Mouse (Mus musculus) right cerebral cortex, postnatal 4 days (tissue): Measurements from ENCODE around the gene Lbh.

Experiments used
- DNase-seq: peaks from one replicate; pipeline ENCODE4 v3.0.0-alpha.2; 2022

The Lbh gene

DNA sequence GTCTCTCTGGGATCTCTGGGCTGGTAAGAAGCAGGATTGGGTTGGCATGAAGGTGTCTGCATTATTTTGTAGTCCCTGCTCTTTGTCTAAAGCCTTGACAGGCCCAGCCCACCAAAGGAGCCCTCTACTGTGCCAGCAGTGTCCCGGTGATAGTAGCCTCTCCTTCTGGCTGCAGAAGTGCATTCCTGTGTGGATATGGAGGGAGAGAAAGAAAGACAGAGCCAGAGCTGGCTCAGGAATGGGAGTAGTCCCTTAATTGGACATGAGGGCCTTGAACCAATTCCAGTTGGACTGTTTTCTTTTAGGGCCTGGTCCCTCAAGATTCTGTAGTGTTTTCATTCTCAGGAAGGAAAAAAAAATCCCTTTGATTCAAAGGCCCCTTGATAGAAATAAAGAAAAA, 6.4 kb upstream of the Lbh start:
- DNase-seq: no peak

- no peak for DNase-seq
These were observed 4.0 kb upstream of the Lbh start for GRCm38 (mm10) chr17:72914082-72914481.

GRCm38 (mm10) chr17:72917241-72918030, 669 bp upstream of the Lbh start:
- DNase-seq: peak; percentile 81

- peak; percentile 56 for DNase-seq
These were observed 751 bp downstream of the Lbh start for GRCm38 (mm10) chr17:72918571-72919541.

- DNase-seq: no peak
These were observed 1.5 kb downstream of the Lbh start for GRCm38 (mm10) chr17:72919641-72920040.

DNA sequence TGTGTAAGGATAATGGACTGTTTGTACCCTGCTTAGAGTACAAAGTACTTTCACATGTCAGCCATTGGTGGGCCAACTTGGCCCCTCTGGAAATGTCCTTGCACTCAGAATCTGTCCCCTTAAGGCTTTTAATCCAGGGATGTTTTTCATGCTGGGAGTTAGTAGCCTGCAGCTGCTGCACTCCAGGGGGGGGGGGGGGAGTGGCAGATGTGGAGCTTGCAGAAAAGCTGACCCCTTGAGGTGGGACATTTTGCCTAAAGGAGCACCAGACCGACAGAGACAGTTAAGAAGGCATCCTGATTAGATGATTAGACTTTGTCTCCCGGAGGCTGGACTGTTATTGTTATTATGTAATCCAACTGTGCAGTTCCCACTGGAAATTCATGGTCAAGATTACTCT, 2.3 kb downstream of the Lbh start:
- DNase-seq: no peak

- no peak for DNase-seq
These were observed 2.9 kb downstream of the Lbh start for GRCm38 (mm10) chr17:72920971-72921370.

DNA sequence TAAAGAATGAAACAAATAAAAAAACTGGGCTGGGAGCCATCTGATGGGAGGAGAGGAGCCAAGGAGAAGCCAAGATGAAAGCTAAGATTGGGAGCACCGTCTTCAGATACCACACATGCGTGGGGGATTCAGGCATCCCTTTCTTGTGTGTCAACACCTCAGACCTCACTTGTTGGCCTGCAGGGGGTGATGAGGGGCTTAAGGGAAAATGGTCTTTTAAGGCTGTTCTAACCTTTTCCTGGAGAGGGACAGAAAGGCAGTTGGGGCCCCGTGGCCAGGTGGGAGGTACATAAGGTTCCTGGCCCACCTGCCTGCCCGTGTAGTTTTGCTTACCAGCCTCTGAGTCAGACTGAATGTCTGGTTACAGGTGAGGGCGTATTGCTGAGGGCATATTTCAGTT, 4.1 kb downstream of the Lbh start:
- no peak for DNase-seq

DNA sequence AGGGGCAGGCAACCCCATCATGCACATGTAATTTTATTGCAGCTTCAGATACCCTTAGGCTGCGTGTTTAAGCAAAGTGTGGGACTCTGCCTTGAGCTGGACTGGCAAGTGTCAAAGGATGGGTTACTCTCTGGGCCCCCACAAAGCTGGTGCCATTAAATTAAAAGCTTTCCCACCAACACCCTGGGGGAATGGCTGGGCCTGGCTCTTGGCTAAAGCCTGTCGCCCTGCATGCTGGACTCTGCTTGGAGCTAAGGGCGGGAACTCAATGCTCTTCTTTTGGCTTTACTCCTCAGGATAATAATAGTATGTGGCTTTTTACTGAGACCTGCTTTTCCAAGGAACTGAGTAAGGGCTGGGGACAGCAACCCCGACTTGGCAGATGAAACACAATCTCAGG, 5.2 kb downstream of the Lbh start:
- no peak for DNase-seq

- no peak for DNase-seq
These were observed 6.2 kb downstream of the Lbh start for GRCm38 (mm10) chr17:72924295-72924694.

DNA sequence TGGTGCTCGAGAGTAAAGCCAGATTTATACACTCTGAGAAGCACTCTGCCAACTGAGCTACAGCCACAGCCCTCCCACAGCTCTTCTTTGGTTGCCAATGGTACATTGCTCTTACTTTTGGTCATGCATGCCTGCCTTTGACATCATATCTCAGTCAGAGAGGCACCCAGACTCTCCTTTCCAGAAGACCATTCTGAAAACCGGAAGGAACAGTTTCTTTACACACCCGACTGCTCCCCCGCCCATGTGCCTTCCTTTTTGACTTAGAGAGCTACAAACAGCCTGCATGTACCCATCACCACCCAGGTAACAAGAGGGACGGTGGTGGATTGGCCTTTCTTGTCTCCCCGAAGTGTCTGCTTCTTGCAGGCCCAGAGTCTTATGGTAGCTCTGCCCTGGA, 7.0 kb downstream of the Lbh start:
- DNase-seq: no peak

DNA sequence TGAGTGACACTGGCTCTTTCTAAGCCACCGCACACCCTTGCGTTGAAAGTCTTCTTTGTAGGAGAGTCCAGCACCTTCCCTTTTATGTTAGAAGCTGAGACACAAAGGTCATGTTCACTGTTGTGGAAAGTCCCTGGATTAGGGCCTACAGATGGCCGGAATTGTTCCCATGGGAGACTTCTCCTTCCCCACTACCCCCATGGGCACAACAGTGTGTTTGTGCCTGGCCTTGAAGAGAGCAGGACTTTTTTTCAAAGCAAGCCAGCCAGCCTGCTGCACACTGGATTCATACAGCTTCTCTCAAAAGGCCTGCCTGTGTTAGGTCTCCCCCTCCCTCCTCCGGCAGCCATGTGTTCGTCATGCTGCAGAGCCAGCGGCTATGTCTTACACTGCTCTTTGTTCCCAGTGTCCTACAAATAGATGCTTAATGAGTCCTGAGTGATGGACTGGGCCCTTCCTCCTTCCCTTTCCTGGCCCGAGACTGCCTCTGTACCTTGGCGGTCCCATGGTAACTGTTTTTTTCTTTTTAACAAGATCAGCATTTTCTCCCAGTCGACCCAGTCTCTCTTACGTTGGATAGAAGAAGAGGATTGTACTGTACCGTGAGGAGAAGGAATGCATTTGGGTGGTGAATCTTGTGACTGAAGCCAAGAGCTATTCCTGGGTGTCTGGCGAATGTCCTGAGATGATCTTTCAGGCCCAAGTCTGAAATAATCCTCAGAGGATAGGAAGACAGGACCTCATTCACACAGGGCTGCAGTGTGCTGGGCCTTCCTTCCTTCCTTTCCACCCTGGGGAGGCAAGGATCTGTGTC, 7.9 kb downstream of the Lbh start:
- peak; percentile 55 for DNase-seq

DNA sequence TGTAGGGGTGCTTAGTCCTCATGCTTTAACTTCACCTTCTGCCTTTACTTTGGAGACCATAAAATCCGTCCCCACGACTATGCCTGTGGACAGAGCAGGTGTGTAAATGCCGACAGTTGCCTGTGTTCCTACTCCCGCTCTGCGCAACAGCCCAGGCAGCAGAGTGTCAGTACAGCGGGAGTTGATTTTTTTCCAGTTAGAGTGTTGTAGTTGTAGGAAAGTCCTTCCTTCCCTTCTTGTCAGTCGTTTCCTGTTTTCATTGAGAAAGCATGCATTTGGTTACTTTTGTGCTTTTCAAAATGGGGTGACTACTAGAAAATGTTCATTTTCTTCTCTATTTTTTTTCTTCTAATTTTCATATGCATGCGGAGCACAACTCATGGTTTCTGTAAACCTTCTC, 8.9 kb downstream of the Lbh start:
- no peak for DNase-seq

DNA sequence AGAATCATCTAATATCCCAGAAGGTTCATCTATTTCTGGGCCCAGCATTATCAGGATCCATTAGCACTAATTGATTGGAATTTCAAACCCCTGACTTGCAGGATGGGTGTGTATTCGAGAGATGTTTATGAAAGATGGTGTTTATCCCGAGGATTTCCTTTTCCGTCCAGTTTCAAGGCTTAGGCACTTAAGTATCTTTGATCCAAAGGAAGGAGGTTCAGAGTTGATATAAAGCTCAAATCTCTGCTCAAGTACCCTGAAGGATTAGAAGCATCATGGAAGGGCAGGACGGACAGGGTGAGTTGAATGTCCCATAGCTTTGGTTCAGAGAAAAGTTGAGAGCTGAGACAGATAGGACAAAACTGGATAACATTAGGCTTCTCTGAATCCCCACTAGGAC, 15.0 kb downstream of the Lbh start:
- no peak for DNase-seq

DNA sequence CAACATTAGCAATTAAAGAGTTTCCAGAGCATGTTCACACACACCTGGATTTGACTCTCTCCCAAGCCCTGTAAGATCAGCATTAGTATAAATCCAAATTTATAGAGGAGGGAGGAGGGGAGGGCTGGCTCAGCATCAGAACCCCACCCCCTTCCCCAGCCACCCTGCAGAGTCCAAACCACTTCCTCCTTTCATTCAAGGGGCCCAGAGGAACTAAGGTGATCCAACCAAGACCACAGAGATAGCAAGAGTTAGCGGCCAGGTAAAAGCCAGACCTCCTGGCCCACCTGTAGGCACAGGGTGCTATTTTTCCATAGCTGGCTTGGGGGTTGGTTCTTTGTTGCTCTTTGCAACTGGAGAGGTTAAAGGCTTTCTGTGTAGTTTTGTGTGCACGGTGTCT, 16.0 kb downstream of the Lbh start:
- DNase-seq: no peak

DNA sequence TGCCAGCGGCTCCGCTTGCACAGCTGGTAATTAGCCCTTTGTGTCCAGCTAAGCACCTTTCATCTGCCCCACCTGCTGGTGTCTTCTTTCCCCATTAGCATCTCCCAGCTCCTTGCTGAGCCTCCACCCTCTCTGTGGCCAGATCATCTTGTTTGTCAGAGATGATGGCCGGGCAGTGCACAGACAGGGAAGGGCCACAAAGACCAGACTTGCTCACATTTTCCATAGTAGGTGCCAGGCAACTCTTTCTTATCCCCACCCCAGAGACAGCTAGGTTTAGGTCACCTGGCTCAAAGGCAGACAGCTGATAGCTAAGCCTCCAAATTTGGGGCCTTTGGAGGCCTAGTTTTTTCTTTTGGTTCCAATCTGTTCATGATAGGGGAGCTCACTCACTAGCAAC, 16.5 kb downstream of the Lbh start:
- no peak for DNase-seq

DNA sequence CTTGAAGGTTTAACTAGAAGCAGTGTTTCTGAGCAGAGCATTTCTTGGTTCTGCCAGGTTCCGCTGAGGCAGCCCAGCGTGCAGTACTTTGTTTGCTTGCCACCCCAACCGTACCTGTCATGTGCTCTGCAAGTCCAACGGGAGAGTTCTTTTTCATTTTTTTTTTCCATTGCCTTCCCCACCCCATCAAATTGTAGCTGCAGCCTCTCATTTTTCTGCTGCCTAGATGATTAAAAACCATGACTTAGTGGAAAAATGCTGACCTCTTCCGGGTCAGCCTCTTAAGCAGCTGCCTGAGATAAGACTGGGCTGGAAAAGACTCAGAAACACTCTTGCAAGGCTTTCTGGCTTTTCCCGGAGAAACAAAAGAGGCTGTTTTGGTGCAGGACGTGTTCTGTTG, 17.8 kb downstream of the Lbh start:
- no peak for DNase-seq

DNA sequence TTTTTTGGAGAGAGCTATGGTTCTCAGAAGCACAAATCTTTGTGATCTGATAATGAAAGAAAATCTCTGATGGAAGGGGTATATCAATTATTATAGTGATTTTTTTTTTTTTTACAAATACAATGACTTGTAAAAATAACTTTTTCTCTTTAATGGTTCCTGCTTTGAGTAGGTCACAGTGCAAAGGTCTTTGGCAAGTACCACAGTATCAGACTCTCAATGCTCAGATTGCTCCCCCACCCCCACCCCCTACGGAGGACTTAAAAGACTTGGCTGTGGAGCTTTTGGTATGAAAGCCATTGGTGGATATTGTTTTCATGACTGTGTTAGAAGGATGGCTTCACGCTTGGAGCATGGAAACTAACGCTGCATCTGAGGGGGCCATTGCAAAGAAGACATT, 18.2 kb downstream of the Lbh start:
- no peak for DNase-seq

DNA sequence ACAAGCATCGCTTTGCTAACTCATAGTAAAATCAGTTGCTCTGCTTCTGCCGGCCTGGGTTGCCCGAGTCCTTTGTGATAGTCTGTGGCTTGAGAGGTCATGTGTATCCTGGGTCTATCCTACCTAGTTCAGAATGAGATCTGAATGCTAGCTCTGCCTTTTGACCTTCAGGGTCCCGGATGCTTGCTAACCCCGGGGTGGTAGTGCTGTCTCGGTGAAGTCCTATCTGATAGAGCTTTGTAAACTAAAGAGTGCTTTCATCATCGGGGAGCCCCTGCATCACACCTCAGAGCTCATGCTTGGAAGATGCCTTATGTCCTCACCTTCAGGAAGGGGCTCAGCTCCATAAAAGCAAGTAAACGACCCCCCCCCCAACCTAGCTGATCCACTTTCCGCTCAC, 19.1 kb downstream of the Lbh start:
- DNase-seq: no peak

DNA sequence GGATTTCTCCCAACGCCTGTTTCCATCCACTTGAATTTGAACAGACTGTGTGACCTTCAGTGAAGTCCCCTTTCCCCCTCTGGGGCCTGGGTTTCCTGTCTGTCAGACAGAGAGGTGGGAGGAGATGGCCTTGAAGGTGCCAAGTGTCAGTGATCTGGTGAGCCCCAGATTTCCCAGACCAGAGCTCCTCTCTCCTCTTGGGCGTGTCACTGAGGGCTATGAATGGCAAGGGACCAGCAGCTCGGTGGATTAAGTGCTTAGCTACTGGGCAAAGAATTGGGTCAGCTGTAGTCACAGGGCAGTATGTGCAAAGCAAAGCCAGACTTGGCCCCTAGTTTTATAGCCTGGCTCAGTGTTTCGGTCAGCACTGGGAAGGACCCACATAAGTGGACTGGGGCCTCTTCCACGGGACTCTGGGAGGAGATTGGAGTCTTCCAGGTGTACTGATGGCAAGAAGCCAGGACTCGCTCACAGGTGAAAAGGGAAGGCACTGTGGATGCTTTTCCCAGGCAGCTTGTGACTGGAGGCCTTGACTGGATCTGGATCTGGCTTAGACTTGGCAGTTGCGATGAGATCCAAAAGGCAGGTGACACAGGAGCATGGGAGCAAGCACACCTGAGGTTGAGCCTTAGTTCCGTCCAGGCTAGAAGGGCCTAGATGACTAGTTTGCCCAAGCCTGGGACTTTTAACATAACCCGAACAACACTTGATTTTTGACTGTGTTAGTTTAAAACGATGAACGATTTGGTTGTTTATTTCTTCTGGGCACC, 20.1 kb downstream of the Lbh start:
- peak; percentile 16 for DNase-seq

- no peak for DNase-seq
These were observed 20.9 kb downstream of the Lbh start for GRCm38 (mm10) chr17:72938871-72939568.

DNA sequence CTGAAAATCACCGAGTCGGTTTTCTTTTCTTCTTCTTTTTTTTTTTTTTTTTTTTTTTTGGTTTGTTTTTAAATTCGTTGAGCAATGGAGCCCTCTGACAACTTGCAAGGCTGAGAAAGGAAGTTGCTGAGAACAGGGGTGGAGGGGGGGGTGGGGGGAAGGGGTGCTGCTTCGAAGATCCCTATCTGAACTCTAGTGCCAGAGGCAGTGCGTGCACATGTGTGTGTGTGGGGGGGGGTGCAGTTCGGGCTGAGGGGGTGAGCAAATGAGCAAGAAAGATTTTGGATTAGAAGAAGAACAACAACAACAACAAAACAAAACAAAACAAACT, 21.4 kb downstream of the Lbh start:
- DNase-seq: no peak
